Mouse (Mus musculus): ENCODE measurements around the gene Col6a2. TPM values are rescaled to one million over a fixed set of nuclear protein-coding genes. Genes with fewer than 3 reads are reported as not detected.

Gene Col6a2
- 10 to 100 TPM; 11.0 to 13.7 (median 11.7) TPM for total RNA-seq (2022)

DNA sequence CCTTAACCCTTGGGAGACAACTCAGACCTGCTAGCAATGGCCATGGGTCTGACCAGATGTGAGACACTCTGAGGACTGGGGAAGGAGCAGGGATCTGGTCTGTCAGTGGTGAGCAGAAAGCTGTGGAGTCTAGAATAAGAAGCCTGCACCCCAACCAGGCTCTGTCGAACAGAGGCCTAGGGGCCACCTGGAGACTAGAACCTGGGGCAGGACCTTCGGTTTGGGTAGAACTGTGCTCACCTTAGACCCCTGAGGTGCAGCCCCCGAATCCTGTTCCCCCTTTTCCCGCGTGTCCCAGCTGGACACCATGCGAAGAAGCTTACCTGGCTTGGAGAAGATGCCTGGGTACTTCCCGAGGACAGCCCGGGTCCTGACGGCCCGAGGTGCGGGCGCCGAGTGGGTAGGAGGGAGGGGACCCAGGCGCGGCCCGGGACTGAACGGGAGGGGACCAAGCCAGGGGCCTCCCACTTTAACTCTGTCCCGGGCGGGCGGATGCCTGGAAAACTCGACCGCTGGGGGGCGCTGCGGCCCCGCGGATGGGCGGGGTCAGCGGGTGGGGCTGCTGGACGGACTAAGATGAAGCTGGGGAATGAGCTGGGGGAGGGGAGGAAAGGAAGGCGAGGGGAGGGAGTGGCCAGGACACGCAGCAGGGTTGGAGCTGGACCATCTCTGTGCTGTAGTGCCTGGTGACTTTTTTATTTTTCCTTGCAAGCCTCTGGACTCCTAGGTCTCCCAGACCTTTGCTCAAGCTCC lies at the start of gene Col6a2:
Col6a2 (minus strand) TSS at position 703 of the 753 bp plus-strand sequence.
- DNase-seq (ENCODE audit: low spot score in 2 of 2): peak; percentile 65

DNA sequence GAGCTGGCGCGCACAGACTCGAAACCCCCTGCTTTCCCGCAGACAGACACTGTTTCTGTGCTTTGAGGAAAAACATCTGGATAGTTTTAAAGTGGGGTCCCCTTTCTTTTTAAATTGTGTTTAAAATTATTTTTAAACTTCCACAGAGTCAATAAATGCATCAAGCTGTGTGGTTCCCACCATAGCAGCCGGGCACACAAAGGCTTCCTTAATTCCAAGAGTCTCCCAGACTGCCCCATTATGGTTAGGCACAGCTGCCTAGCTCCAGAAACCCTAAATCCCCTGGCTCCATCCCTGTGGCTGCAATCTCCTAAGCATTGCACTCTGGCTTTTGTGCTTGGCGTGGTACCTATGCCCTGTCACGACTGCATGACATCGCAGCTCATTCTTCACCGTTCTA lies 48.5 kb upstream of the Col6a2 start:
- no peak for DNase-seq (ENCODE audit: low spot score in 2 of 2)

DNA sequence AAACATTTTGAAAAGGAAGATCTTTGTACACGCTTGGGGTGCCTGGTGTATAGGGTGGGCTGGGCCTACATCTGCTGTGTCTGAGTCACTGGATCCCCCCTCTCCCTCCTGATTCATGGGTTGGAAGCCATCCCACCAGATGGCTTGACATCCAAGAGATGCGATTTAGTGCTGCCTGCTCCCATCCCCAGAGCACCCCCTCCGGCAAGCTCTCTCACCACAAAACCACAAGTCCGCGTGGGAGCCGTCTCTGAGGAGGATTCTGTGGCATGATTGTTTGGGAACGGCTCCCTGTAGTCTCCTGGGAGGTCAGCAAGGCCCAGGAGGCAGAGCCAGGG lies 45.5 kb upstream of the Col6a2 start:
- peak; percentile 19 to 89 for DNase-seq (ENCODE audit: low spot score in 2 of 2)

DNA sequence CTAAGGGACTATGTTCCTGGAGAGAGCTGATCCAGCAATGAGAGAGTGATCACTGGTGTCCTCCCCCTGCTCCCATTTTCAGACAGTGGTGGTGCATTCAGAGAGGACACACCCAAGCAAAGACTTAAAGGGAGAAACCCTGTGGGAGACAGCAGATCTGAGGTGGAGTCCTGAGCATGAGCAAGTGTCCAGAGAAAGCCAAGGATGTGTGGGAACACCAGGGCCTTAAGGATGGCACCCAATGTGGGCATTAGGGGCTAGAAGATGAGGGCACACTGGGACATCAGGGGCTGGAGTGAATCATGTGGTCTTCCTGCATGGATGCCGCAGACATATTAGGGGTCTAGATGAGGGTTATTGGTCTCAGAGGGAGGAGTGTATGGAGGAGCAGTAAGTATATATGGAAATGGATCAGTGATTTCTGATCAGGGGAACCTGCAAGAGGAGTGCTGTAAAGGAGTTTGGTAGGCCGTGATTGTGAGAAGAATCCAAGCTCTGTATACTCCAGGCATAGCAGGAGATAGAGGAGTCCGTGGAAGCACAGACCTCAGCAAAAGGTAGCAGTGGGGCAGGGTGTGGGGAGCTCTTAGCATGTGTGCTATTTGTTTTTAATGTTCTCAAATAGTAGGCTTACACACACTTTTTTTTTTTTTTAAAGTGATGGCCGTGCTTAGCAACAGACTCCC lies 45.0 kb upstream of the Col6a2 start:
- no peak for DNase-seq (ENCODE audit: low spot score in 2 of 2)

DNA sequence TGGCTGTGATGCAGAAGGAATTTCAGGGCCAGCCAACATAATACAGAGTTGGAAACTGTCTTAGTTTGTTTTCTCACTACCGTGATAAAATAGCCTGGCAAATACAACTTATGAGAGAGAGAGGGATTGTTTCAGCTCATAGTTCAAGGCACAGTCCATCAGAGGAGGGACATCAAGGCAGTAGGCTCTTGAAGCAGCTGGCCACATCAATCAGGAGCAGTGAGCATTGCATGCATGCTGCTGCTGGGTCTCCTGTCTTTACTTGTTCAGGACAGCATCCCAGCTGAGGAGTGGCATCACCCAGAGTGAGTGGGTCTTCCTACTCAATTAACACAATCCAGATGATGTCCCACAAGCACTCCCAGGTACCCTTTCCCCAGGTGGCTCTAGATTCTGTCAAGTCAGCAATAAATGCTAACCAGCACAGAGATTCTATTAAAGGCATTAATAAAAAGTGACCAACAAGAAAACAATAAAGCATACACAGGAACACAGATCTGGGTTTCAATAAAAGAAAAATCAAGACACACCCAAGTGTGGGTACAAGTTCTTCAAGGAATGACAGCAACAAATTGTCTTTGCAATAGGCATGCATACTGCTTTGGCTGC lies 43.9 kb upstream of the Col6a2 start:
- DNase-seq (ENCODE audit: low spot score in 2 of 2): no peak

DNA sequence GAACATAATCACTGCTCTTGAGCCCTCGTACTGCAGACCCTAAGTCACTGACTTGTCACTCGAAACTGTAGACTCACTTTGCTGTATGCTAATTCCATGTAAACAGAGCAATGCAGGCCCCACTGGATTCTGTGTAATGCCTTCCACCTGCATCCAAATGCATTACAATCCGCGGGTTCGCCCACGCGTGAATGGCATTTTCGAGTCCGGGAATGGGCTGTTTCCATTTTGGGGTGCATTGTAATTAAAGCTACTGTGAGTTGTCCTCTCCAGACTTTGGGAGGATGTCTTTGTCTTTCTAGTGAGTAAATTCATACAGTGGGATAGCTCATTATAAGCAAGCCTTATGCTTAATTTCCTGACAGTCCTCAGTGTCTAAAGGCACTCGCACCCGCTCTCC lies 42.1 kb upstream of the Col6a2 start:
- DNase-seq (ENCODE audit: low spot score in 2 of 2): no peak

DNA sequence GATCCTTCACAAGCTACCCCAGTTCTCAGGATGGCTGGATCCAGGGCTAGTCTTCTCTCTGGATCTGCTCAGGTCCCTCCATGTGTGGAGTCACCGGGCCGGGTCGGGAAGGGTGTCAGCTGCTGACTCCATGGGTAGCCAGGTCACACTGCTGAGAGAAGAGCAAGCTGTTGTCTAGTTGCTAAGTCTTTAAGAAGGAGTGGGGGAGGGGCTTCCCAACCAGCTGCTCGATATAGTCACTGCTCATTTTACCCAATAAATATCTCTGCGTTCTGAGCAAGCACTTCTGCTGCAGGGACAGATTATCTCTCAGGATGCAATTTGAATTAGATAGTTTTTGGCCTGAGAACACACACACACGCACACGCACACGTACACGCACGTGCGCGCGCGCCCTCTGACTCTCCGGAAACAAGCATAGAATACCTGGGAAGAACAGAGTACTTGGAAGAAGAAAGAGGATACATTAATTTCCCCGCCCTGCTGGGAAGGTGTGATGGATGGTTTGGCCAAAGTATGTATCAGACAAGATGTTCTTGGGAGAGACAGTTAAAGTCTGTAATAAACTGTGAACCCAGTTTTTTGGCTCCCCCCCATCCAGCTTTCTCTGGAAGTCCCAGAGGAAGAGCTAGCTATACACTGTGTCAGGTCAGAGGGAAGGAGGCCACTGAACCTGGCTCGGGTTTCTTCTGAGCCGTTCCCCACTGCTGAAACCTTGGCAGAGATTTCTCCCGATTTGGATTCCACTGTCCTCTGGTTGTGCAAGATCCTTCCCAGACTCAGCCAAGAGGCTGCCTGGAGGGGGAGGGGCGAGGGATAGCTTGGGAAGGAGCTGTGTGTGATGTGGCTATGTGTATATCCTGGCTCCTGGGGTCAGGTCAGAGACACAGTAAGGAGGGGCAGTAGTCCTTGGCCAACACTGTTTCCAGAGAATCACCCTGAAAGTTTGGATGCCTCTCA lies 41.0 kb upstream of the Col6a2 start:
- DNase-seq (ENCODE audit: low spot score in 2 of 2): no peak

DNA sequence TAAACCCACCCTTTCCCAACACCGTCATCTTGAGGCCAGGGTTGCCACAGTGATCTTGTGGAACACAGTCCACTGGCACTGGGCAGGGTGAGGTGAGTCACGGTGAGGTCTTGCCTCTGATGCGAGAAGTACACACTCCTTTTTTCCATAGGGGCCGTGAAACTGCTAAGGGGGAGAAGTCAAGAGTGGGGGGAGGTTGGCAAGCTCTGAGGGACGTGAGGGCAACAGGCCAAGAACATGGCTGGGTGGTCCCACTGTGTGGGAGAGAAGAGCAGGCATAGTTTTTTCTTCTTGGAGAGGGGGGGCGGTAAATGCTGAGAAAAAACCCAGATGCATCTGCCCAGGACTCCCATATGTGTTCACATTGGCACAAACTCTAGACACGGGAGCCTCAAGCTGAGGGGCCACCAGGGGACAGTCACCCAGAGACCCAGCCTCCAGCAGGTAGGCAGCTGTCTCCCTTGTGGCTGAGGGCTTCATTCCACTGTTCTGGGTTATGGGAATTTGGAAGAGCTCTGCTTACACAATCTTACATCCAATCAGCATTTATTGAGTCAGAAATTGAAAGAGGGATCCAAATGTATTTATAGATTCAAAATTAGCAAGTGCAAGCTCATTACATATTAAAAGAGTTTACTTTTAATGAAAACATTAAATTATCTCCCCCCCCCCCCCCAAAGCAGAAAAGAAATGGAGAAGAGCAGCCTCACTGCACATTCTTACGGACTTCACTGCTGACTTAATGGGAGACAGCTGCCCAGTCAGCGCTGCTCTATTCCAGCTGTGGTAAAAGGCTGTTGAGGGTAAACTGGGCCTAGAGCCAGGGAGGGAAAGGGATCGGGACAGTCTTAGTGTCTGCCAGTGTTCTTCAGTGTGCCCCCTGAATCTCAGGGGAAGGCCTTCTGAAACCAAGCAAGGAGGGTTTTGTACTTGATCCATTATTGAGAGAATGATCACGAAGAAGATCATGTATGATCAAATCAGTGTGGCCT lies 30.2 kb upstream of the Col6a2 start:
- no peak for DNase-seq (ENCODE audit: low spot score in 2 of 2)

DNA sequence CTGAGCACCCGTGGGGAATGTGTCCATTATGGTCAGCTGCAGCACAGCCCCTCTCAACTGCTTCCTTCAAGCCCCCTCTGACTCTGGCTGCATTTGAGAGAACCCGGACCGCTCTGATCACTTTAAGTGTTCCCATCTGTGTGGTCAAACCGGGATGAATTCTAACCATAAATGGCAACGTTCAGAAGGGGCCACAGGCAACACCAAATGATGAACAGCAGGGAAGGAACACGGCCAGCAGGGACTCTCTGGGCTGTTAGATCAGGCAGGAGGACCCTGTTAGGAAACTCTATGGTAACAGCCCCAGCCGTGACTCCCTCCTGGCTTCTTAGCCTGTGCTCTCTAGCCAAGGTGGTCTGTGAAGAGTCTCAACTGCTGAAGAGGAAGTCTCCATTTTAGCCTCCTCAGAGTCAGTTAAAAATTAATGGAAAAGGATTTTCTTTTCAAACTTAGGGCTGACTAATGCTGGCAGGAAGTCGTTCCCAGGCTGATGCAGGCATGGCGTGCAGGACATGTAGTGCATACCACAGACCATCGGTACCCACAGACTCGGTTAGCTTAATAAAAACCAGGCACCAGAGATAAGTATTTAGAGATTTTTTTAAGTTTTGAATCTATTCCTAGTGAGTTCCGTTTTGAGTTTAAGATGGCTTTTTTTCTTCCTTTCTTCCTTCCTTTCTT lies 27.4 kb upstream of the Col6a2 start:
- DNase-seq (ENCODE audit: low spot score in 2 of 2): no peak

DNA sequence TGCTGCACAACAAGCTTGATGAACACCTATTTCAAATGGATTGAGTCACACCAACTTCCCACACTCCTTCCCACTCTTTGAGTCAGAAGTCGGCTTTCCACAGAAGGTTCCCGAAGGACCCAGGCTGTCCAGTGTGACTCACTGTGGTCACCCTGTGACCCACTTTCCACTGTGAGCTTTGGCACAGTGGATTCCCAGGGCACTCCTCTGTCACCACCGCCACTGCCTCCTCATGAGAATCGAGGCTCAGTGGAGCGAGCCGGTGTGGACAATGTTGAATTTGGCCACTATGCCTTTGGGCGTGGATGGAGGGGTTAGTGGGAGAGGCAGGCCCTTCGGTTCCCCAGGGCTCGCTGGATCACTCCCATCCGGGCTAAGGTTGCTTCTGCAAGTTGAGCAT lies 25.3 kb upstream of the Col6a2 start:
- DNase-seq (ENCODE audit: low spot score in 2 of 2): peak in 1 of 2 experiments; percentile 36

DNA sequence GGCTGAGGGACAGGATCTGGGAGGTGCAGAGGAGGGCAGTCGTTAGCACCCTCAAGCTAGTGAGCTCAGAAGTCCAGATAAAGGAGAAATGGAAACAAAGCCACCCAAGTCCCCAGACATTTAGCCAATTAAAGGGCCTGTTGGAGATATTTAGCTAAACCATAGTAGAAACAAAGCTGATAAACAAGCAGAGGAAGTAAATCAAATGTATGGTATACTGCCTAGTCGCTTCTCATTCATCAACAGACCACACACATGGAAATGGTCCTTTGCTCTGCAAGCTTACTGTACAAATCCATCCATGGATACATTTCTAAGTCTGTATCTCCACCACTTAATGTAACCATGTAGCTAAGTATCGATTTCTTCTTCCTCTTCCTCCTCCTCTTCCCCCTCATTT lies 24.0 kb upstream of the Col6a2 start:
- no peak for DNase-seq (ENCODE audit: low spot score in 2 of 2)

DNA sequence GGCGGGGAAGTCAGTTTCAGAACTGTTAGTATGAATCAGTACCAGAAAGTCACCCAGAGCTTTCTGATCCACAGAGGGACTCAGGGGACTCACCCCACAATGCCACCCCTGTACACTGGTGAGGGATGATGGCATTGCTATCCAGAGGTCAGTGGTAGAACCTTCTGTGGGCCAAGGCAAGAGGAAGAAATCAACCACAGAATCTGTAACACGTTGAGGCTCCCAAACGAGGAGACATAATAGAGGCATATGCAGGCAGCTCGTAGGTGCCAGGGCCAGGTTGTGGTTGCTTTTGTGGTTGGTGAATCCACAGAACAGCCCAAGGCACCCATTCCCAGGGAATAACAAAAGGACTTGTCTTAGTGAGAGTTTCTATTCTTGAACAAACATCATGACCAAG lies 22.3 kb upstream of the Col6a2 start:
- DNase-seq (ENCODE audit: low spot score in 2 of 2): no peak

DNA sequence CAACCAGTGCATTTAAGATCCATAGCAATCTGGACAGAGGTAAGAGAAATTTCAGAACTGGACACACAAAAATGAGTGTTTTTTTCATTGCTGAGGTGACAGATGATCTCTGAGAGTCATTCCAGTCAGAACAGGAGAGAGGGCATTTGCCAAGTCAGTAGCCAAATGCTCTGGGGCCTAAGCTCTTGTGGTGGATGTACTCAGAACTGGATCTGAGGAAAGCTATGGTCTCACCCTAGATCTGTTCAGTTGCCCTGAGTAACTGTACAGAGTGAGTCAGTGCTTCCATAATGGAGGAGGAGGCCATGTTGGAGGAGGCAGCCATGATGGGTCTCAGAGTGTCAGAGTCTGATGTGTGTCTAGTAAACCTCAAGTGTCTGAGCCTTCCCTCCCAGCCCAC lies 21.6 kb upstream of the Col6a2 start:
- no peak for DNase-seq (ENCODE audit: low spot score in 2 of 2)

DNA sequence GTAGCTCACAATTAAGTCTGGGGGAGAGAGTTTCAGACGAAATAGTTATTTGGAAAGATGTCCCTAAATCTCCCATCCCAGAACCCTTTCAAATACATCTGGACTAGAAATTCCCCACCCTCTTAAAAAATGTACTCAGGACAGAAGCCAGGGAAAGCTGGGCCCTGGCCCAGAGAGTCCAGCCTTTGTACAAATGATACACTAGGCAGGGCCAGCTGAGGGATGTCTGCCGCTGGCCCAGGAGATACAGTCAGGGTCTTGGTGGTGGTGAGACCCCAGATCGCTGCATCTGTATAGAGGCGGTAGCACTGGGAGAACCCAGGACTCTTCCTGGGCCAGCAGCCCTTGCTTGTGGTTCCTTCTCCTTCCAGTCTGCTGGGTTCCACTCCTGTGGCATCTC lies 20.6 kb upstream of the Col6a2 start:
- DNase-seq (ENCODE audit: low spot score in 2 of 2): no peak

DNA sequence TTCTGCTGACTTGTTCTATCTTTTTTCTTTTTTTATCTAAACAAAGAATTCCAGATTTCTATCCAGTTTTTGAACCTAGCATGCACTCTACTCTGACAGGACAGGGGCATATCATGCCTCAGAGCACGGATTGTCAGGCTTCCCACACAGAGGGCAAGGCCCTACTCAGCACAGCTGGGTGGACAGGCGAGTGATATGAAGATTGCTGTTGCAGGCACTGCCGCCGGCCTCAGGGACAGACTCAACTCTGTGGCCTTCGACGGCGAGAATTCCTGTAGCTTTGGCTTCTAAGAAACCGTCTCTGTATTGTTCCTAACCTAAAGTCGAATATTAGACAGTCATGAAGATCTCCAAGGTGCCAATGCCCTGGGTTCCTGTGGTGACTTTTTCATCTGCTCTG lies 20.0 kb upstream of the Col6a2 start:
- no peak for DNase-seq (ENCODE audit: low spot score in 2 of 2)

DNA sequence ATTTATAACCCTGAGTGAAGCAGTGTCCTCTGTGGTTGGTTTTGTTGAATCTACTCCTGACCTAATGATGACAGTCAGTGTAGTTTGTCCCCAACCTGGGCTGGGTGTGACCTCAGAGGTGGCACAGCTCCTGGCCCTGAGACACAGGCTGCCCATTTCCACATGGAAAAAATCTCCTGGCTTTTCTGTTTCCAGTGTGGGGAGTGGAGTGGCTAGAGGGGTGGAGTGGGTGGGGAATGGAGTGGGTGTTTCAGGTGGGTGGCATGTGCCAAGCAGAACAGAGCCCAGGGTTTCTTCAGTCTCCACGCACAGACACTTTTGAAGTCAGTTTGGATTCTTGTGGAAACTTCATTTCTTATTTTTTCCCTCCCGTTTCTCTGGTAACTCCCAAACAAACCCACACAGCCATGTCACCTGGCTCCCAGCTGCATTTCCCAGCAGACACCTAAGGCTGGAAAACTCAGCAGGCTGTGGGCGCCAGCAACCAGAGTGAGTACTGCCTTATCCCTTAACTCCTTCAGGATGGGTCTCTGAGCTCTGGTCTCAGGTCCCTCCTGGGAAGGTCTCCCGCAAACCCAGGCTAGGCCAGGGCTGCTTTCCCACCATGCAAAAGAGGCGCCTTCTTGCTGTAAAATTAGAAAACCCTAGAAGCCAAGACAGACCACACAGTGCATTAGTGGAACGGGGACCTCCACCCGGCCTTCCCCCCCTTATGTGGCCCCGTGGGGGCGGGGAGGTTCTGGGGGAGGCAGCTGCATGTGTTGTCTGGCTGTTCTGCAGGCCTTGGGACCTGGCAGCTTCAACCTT lies 19.4 kb upstream of the Col6a2 start:
- DNase-seq (ENCODE audit: low spot score in 2 of 2): peak in 1 of 2 experiments; percentile 62

DNA sequence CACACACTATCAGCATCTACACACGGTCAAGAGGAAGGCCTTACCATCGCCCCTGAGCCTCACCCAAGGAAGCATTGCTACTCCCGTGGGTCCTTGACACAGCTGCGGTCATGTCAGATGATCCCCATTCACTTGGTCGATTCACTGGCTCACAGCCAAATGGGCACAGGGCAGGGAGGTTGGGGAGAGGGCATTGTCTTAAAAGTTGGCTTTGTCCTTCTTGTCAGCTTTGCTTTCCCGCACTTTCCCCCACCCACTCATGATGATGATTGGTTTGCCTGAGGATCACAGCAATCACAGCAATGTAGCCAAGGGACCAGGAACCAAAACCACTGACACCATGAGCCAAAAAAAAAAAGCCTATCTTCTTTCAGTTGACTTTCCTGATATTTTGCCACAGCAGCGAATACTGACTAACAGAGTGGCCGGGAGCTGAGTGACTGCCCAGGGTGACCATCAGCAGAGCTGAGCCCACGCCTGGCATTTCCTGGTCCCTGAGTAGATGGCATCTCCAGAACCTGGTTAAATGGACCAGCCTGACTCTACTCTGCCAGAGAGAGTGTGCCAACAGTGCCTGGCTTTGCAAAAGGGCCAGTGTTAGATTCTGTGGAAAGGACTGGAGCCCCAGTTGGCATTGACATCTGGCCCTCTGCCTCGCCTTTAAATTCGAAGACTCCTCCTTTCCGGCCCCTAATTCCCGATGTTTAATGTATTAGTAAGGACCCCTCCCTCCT lies 18.6 kb upstream of the Col6a2 start:
- DNase-seq (ENCODE audit: low spot score in 2 of 2): no peak

DNA sequence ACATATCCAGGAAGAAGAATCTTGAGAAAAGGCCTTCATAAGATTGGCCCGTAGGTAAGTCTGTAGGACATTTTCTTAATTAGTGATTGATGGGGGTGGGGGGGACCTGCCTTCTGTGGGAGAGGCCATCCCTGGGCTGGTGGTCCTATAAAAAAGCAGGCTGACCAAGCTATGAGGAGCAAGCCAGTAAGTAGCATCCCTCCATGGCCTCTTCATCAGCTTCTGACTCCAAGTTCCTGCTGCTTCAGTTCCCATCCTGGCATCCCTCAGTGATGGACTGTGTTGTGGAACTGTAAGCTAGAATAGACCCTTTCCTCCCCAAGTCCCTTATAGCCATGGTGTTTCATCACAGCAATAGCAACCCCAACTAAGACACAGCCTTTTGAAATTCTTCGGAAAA lies 16.5 kb upstream of the Col6a2 start:
- no peak for DNase-seq (ENCODE audit: low spot score in 2 of 2)

Measured in left cerebral cortex, adult 8-10 months (tissue).